Mouse (Mus musculus) testis, postnatal 14 days (tissue): Measurements from ENCODE around the gene Hvcn1.
A peak's percentile ranks its signal among the peaks of the same experiment; 100 is the strongest.

Experiments
- DNase-seq: peaks from one replicate; pipeline ENCODE4 v3.0.0; 2021; ENCODE audit warnings: low spot score

The Hvcn1 gene

GRCm38 (mm10) chr5:122268858-122269604 is 62.4 kb downstream of the Hvcn1 start:
- no peak for DNase-seq

GRCm38 (mm10) chr5:122272821-122273220 is 66.2 kb downstream of the Hvcn1 start:
- no peak for DNase-seq

- peak; percentile 60 for DNase-seq
Measured at GRCm38 (mm10) chr5:122274785-122275184, 68.2 kb downstream of the Hvcn1 start.

- DNase-seq = no peak
Measured at GRCm38 (mm10) chr5:122278946-122279345, 72.3 kb downstream of the Hvcn1 start.

- no peak for DNase-seq
Measured at GRCm38 (mm10) chr5:122279799-122280421, 73.3 kb downstream of the Hvcn1 start.

- DNase-seq = no peak
Measured at GRCm38 (mm10) chr5:122280422-122280826, 73.8 kb downstream of the Hvcn1 start.

GRCm38 (mm10) chr5:122280827-122281462 is 74.3 kb downstream of the Hvcn1 start:
- DNase-seq = no peak

- no peak for DNase-seq
Measured at GRCm38 (mm10) chr5:122283828-122284182, 77.2 kb downstream of the Hvcn1 start.

GRCm38 (mm10) chr5:122284183-122285028 is 77.8 kb downstream of the Hvcn1 start, which contains the start of gene Pptc7:
Pptc7 (plus strand) TSS chr5:122284365.
- DNase-seq = peak; percentile 91

GRCm38 (mm10) chr5:122285029-122285766 is 78.6 kb downstream of the Hvcn1 start:
- DNase-seq = no peak

GRCm38 (mm10) chr5:122285767-122286150 is 79.2 kb downstream of the Hvcn1 start:
- DNase-seq = no peak

GRCm38 (mm10) chr5:122286191-122286590 is 79.6 kb downstream of the Hvcn1 start:
- no peak for DNase-seq

- DNase-seq = no peak
Measured at GRCm38 (mm10) chr5:122287026-122287425, 80.4 kb downstream of the Hvcn1 start.

GRCm38 (mm10) chr5:122288147-122288811 is 81.7 kb downstream of the Hvcn1 start:
- DNase-seq = no peak

- no peak for DNase-seq
Measured at GRCm38 (mm10) chr5:122291149-122291548, 84.5 kb downstream of the Hvcn1 start.
